Mouse (Mus musculus) olfactory bulb, adult 2 months (tissue): ENCODE data around the gene Kif1bp. TPM values are rescaled to one million over a fixed set of nuclear protein-coding genes. Genes with fewer than 3 reads are reported as not detected.
"Not testable (repeated sequence)": the region's sequence is repeated elsewhere in the genome, so short reads cannot be mapped to it uniquely, and the experiment has no call there.

ENCODE experiments used
- H3K27ac ChIP-seq: fragments of 200-500 bp; 2 replicates; pipeline ENCODE4 v1.5.1; 2012; ENCODE audit warnings: low read depth, low read length; ENCODE audit not compliant: insufficient read depth
- H3K4me1 ChIP-seq: fragments of 200-500 bp; 2 replicates; pipeline ENCODE4 v1.6.1; 2012; ENCODE audit warnings: low read length; ENCODE audit not compliant: control insufficient read depth, insufficient read depth
- H3K4me3 ChIP-seq: fragments of 200-500 bp; 2 replicates; pipeline ENCODE4 v1.5.1; 2012; ENCODE audit warnings: mild to moderate bottlenecking, low read depth, low read length, moderate library complexity; ENCODE audit not compliant: insufficient read depth
- CTCF ChIP-seq: fragments of 200-500 bp; IDR thresholded peaks from 2 replicates; pipeline ENCODE4 v1.5.1; 2012; ENCODE audit warnings: low read depth, mild to moderate bottlenecking, low read length, moderate library complexity; ENCODE audit not compliant: insufficient read depth
- POLR2A ChIP-seq: fragments of 200-500 bp; IDR thresholded peaks from 2 replicates; pipeline ENCODE4 v1.6.1; 2012; ENCODE audit warnings: mild to moderate bottlenecking, low read depth, low read length, moderate library complexity; ENCODE audit not compliant: insufficient read depth
- WGBS: fragments of 180-500 bp; shearing (Covaris S2); methylation state at CpG from one replicate; pipeline ENCODE4 v1.1.7; 2018; 5-methylcytosine and 5-hydroxymethylcytosine counted together
- polyA plus RNA-seq: library from polyadenylated mRNA; stranded (reverse); fragments of >200 nt; gene quantifications from 2 replicates; pipeline ENCODE4 v1.2.4, GENCODE M21; 2012; ENCODE audit warnings: low replicate concordance; ENCODE audit not compliant: missing spikeins, insufficient read depth, insufficient read length

Gene Kif1bp
- polyA plus RNA-seq, 1 experiment = not detected

- TF ChIP-seq POLR2A = no peak
- no peak for TF ChIP-seq CTCF
- 55% methylated on average over 7 of the region's 7 CpGs for WGBS
- Histone ChIP-seq H3K27ac (no peak overlapping the region), H3K4me3 (no peak overlapping the region), H3K4me1 (no peaks in the 10 kb centered on the region)
Observed at GRCm38 (mm10) chr10:62592496-62592895, 14.2 kb upstream of the Kif1bp start.

- no peaks in the 10 kb centered on the region for H3K4me1 ChIP-seq
- no peak overlapping the region for H3K4me3 ChIP-seq
- 9% methylated on average over 6 of the region's 6 CpGs for WGBS
- TF ChIP-seq CTCF (no peak), POLR2A (no peak)
- H3K27ac ChIP-seq = no peak overlapping the region
Observed at GRCm38 (mm10) chr10:62590200-62590599, 11.9 kb upstream of the Kif1bp start.

DNA sequence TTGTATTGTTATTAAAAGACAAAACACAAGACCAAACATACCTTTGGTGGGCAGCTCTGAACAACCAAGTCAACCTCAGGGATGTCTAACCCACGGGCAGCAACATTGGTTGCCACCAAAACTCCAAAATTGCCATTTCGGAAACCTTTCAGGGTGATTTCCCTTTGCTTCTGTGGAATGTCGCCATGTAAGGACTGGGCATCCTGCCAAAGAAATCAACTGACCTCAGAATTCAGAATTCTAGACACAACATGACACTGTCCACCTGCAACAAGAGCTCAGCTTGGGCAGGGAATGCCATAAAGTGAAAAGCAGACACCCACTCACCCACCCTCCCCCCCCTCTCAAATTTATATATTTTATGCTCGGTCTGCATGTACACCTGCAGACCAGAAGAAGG lies 10.4 kb upstream of the Kif1bp start:
- Histone ChIP-seq H3K4me3 (no peak overlapping the region), H3K27ac (no peak overlapping the region), H3K4me1 (no peaks in the 10 kb centered on the region)
- 67% methylated on average over 4 of the region's 4 CpGs for WGBS
- TF ChIP-seq POLR2A = no peak
- TF ChIP-seq CTCF = no peak

- TF ChIP-seq CTCF (no peak), POLR2A (no peak)
- Histone ChIP-seq H3K4me3 (no peak overlapping the region), H3K27ac (no peak overlapping the region), H3K4me1 (no peaks in the 10 kb centered on the region)
- 98% methylated on average over 1 of the region's 1 CpGs for WGBS
Observed at GRCm38 (mm10) chr10:62583245-62583644, 5.0 kb upstream of the Kif1bp start.

DNA sequence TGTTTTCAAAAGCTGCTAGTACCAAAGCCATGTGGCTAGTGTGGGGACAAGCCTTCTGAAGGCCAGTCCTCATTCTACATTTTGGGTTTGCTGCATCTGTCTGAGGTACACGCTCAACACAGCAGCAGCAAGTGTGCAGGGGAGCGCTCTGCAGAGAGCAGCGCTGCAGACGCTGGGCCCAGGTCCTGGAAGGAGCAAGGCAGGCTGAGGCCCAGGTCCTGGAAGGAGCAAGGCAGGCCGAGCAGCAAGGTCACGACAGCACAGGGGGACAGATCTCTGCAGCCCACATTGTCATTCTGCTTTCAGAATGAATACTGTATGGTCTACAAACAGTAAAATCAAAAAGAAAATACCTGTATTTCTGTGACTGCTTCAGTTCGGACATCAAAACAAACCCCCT lies 4.4 kb upstream of the Kif1bp start:
- no peak for TF ChIP-seq POLR2A
- TF ChIP-seq CTCF = no peak
- no peak overlapping the region for H3K27ac ChIP-seq
- 77% methylated on average over 7 of the region's 7 CpGs for WGBS

DNA sequence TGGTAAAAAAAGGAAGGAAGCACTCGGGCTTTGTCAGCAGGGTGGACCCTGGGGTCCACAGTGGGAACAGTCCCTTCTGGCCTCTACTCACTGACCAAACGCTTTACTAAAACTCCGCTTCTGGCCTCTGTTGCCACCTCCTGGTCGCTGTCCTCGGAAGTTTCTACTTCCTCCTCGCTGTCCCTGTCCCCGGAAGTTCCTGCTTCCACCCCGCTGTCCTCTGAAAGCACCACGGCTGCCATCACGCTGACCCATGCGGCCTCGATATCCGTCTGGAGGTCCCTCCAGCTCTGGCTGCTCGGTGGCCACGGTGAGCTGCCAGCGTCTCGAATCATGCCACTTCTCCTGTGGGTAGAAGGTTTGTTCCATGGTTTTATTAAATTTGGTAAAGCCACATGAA lies 4.0 kb upstream of the Kif1bp start:
- no peak overlapping the region for H3K27ac ChIP-seq
- no peaks in the 10 kb centered on the region for H3K4me1 ChIP-seq
- TF ChIP-seq POLR2A = no peak
- no peak for TF ChIP-seq CTCF
- H3K4me3 ChIP-seq = no peak overlapping the region
- 88% methylated on average over 17 of the region's 17 CpGs for WGBS

More for the DNA sequence above, 4.4 kb upstream of the Kif1bp start:
- Histone ChIP-seq H3K4me3 (no peak overlapping the region), H3K4me1 (no peaks in the 10 kb centered on the region)

DNA sequence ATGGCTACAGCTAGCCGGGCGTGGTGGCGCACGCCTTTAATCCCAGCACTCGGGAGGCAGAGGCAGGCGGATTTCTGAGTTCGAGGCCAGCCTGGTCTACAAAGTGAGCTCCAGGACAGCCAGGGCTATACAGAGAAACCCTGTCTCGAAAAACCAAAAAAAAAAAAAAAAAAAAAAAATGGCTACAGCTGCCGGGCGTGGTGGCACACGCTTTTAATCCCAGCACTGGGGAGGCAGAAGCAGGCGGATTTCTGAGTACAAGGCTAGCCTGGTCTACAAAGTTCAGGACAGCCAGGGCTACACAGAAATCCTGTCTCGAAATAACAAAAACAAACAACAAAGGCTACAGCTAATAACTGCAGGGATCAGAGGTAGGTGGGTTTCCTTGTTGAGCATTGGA lies 872 bp upstream of the Kif1bp start:
- WGBS = 65% methylated on average over 12 of the region's 13 CpGs
- not testable (repeated sequence) for H3K27ac ChIP-seq, H3K4me1 ChIP-seq, H3K4me3 ChIP-seq

DNA sequence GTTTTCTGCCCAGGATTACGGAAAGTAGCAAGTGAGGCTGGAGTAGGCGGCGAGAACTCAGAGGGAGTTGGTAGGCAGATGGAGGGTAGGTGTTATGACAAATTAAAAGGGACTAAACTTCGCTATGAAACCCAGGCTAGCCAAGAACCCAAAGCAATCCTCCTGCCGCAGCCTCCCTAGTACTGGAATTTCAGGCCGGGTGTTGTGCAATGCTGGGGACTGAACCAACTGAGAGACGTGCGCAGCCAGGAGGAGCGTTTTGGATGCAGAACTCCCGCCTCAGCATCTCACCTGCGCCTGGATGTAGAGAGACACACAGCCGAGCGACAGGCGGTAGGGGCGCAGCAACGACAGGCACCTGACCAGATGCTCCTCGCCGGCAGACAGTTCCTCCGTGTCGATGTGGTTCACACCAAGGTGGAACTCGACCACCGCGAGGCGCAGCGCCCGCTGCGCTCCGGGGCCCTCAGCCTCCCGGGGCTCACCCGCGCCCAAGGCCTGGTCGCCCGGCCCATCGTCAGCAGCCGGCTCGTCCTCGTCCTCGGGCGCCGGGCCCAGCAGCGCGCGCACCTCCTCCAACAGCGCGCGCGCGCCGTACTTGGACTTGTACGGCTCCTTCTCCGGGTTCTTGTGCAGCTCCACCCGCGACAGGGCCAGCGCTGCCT lies 452 bp downstream of the Kif1bp start:
- TF ChIP-seq POLR2A (no peak), CTCF (no peak)
- peak overlapping the region; percentile 53 for H3K27ac ChIP-seq
- peaks cover 4% of the 10 kb centered on the region; the same call in 1 of the 2 replicates for H3K4me1 ChIP-seq
- under 1% methylated on average over 54 of the region's 54 CpGs for WGBS
- peak overlapping the region; percentile 86 for H3K4me3 ChIP-seq

DNA sequence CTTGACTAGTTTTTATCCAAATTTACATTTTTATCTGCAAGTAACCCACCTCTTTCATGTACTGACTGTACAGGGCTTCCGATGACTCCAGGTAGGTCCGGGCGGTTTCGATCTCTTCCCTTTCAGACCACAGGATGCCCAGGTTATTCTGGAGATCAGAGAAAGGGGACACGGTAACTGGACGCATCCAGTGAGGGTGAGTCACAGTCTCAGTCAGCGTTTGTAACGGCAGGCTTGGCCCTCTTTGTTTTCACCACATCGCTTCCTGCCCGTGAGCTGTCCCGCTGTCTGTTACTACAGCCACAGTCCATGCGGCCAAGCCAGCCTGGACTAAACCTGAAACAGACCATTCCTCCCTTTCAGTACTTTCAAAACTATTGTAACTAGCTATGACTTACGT lies 3.3 kb downstream of the Kif1bp start:
- no peak overlapping the region for H3K27ac ChIP-seq
- peaks cover 4% of the 10 kb centered on the region; the same call in 1 of the 2 replicates for H3K4me1 ChIP-seq
- 85% methylated on average over 13 of the region's 13 CpGs for WGBS
- TF ChIP-seq CTCF (no peak), POLR2A (no peak)
- H3K4me3 ChIP-seq = no peak overlapping the region

DNA sequence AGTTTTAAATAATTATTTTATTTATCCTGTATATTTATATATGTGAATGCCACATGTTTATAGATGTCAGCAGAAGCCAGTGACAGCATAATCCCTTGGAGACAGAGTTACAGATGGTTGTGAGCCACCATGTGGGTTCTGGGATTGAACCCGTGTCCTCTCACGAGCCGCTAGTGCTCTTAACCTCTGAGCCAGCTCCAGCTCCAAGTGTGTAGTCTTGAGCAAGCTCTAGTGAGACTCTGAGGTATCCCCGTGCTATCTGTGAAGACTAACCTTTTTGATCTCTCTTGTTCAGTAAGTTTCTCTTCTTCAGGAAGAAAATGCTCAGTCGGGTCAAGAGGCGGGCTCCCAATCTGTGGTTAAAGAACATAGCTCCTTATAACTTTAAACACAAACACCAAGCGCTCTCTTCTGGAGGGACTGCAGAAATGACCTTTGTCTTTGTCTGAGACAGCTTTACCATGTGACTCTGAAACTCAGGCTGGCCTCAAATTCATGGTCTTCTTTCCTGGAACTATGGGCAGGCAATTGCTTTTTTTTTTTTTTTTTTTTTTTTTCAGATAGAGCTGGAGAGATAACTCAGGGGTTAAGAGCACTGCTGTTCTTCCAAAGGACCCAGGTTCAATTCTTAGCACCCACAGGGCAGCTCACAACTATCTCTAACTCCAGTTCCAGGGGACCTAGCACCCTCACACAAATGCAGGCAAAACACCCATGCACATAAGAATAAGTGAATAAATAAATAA lies 8.0 kb downstream of the Kif1bp start:
- Histone ChIP-seq H3K4me1 (no peaks in the 10 kb centered on the region), H3K27ac (no peak overlapping the region), H3K4me3 (no peak overlapping the region)
- TF ChIP-seq POLR2A (no peak), CTCF (no peak)
- WGBS = 95% methylated on average over 7 of the region's 7 CpGs
